Mouse (Mus musculus) heart, postnatal 0 days (tissue): ENCODE measurements at regions not wholly inside any gene's neighbourhood (a gene's known extent, or its start where the extent isn't known, plus 50 kb on each side); places are given as distances from the start of the nearest gene placed in this dataset.
A peak's percentile ranks its signal among the peaks of the same experiment; 100 is the strongest.

ENCODE experiments used
- ATAC-seq: fragments of 200-750 bp; cut with Nextera tagmentation; 2 replicates; pipeline ENCODE4 v1.8.0; 2017; ENCODE audit warnings: low read depth, moderate number of reproducible peaks, moderate library complexity; ENCODE audit not compliant: insufficient read depth
- DNase-seq: peaks from one replicate; pipeline ENCODE4 v3.0.0-alpha.2; 2016; ENCODE audit warnings: low spot score
- H3K27ac ChIP-seq: fragments of 300-500 bp; sonication (generic); 2 replicates; pipeline ENCODE4 v1.5.1; 2014; ENCODE audit warnings: low read depth, mild to moderate bottlenecking
- H3K27me3 ChIP-seq: fragments of 300-500 bp; sonication (generic); 2 replicates; pipeline ENCODE4 v1.6.1; 2014; ENCODE audit warnings: low read length, mixed read lengths; ENCODE audit not compliant: control insufficient read depth, insufficient read depth
- H3K36me3 ChIP-seq: fragments of 300-500 bp; sonication (generic); replicated peaks from 2 replicates; pipeline ENCODE4 v1.6.1; 2014; ENCODE audit warnings: low read length, mixed read lengths; ENCODE audit not compliant: control insufficient read depth, insufficient read depth
- H3K4me1 ChIP-seq: fragments of 300-500 bp; sonication (generic); 2 replicates; pipeline ENCODE4 v1.6.1; 2014; ENCODE audit warnings: antibody characterized with exemption; ENCODE audit not compliant: control insufficient read depth, insufficient read depth
- H3K4me2 ChIP-seq: fragments of 300-500 bp; sonication (generic); 2 replicates; pipeline ENCODE4 v1.6.1; 2014; ENCODE audit warnings: low read depth, mild to moderate bottlenecking, low read length, moderate library complexity
- H3K4me3 ChIP-seq: fragments of 300-500 bp; sonication (generic); 2 replicates; pipeline ENCODE4 v1.5.1; 2014; ENCODE audit warnings: low read depth, low read length
- H3K9ac ChIP-seq: fragments of 300-500 bp; sonication (generic); replicated peaks from 2 replicates; pipeline ENCODE4 v1.6.1; 2014; ENCODE audit warnings: low read depth, low read length, mixed read lengths
- H3K9me3 ChIP-seq: fragments of 300-500 bp; sonication (generic); replicated peaks from 2 replicates; pipeline ENCODE4 v1.6.1; 2016; ENCODE audit warnings: low read length; ENCODE audit not compliant: control insufficient read depth
- CTCF ChIP-seq: IDR thresholded peaks from 2 replicates; pipeline ENCODE4 v1.5.1; 2016; ENCODE audit warnings: antibody characterized with exemption, control low read depth, low read depth
- EP300 ChIP-seq: IDR thresholded peaks from 2 replicates; pipeline ENCODE4 v1.6.1; 2016; ENCODE audit warnings: antibody characterized with exemption, low read depth
- WGBS: fragments of 180-500 bp; shearing (Covaris S2); extraction: QIAGEN DNeasy Blood & Tissue Kit; methylation state at CpG from one replicate; pipeline ENCODE4 v1.1.7; 2014; 5-methylcytosine and 5-hydroxymethylcytosine counted together

- Histone ChIP-seq H3K27ac (no peak overlapping the region), H3K36me3 (no peaks in the 10 kb centered on the region), H3K9me3 (no peaks in the 10 kb centered on the region), H3K9ac (no peak overlapping the region), H3K27me3 (no peaks in the 10 kb centered on the region), H3K4me1 (no peaks in the 10 kb centered on the region), H3K4me2 (no peak overlapping the region), H3K4me3 (no peak overlapping the region)
- 73% methylated on average over 8 of the region's 8 CpGs for WGBS
- no peak for ATAC-seq
- DNase-seq = no peak
- TF ChIP-seq CTCF = no peak
- TF ChIP-seq EP300 = no peak
These were observed 225.6 kb upstream of the Cxcl12 start for GRCm38 (mm10) chr6:116942696-116943095.

- Histone ChIP-seq H3K9me3 (no peaks in the 10 kb centered on the region), H3K27ac (no peak overlapping the region), H3K27me3 (no peaks in the 10 kb centered on the region), H3K36me3 (no peaks in the 10 kb centered on the region), H3K9ac (no peak overlapping the region), H3K4me3 (no peak overlapping the region), H3K4me1 (no peaks in the 10 kb centered on the region), H3K4me2 (no peak overlapping the region)
- no peak for ATAC-seq
- TF ChIP-seq CTCF (no peak), EP300 (no peak)
- DNase-seq = no peak
- WGBS = 48% methylated on average over 8 of the region's 8 CpGs
These were observed 222.1 kb upstream of the Cxcl12 start for GRCm38 (mm10) chr6:116946083-116946732.

DNA sequence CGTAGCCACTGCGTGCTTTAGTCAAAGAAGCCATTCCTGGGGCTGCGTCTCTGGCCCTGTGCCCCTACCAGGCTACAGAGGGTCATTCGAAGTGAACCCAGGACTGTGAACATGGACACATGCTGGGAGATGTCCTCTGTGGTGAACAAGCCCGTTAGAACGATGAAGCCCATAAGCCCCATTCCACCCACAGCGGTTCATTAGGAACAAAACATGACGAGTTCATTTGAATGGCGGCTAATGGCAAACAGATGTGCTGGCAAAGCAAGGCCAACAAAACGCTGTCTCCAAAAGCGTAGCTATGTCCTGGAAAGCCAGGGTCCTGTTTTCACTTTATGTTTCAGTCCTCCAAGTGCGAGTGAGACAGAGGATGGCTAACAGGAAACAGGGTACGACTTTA lies 208.7 kb upstream of the Cxcl12 start:
- H3K9ac ChIP-seq = no peak overlapping the region
- TF ChIP-seq CTCF (no peak), EP300 (no peak)
- no peak for ATAC-seq
- H3K9me3 ChIP-seq = no peaks in the 10 kb centered on the region
- no peak overlapping the region for H3K4me2 ChIP-seq
- WGBS = 80% methylated on average over 13 of the region's 13 CpGs
- H3K27ac ChIP-seq = no peak overlapping the region
- no peaks in the 10 kb centered on the region for H3K27me3 ChIP-seq
- no peaks in the 10 kb centered on the region for H3K36me3 ChIP-seq
- no peak overlapping the region for H3K4me3 ChIP-seq
- no peaks in the 10 kb centered on the region for H3K4me1 ChIP-seq
- no peak for DNase-seq

- WGBS = 44% methylated on average over 3 of the region's 3 CpGs
- Histone ChIP-seq H3K4me1 (no peaks in the 10 kb centered on the region), H3K9ac (no peak overlapping the region), H3K27ac (no peak overlapping the region), H3K4me2 (no peak overlapping the region), H3K27me3 (no peaks in the 10 kb centered on the region), H3K9me3 (no peaks in the 10 kb centered on the region), H3K36me3 (no peaks in the 10 kb centered on the region), H3K4me3 (no peak overlapping the region)
- DNase-seq (no peak), ATAC-seq (no peak)
- TF ChIP-seq EP300 (no peak), CTCF (no peak)
These were observed 207.7 kb upstream of the Cxcl12 start for GRCm38 (mm10) chr6:116960641-116961040.

DNA sequence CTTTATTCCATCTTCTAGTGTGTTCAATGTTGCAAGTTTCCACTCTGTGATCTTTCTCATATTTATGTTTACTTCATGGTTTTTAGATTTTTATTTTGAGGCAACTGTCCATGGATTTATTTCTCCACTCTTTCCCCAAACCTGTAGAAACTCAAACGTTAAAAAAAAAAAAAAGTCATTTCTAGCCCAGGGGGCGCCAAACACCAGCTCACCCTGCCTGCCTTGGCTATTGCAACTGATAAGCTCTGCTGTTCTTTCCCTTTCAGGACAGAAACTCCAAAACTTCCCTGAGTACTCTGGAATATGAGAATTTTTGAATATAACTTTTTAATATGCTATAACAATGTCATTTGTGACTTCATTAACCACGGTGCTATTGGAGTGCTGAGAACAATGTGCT lies 201.9 kb upstream of the Cxcl12 start:
- Histone ChIP-seq H3K27ac (no peak overlapping the region), H3K9ac (no peak overlapping the region), H3K4me2 (no peak overlapping the region), H3K4me1 (no peaks in the 10 kb centered on the region), H3K4me3 (no peak overlapping the region), H3K36me3 (no peaks in the 10 kb centered on the region), H3K27me3 (no peaks in the 10 kb centered on the region), H3K9me3 (no peaks in the 10 kb centered on the region)
- peak; percentile 10 for DNase-seq
- 24% methylated on average over 3 of the region's 3 CpGs for WGBS
- ATAC-seq = no peak
- TF ChIP-seq CTCF = peak; percentile 44
- no peak for TF ChIP-seq EP300

GRCm38 (mm10) chr6:116969381-116969910 lies 198.9 kb upstream of the Cxcl12 start:
- Histone ChIP-seq H3K9me3 (no peaks in the 10 kb centered on the region), H3K36me3 (no peaks in the 10 kb centered on the region), H3K4me1 (no peaks in the 10 kb centered on the region), H3K4me3 (no peak overlapping the region), H3K27ac (no peak overlapping the region), H3K4me2 (no peak overlapping the region), H3K9ac (no peak overlapping the region), H3K27me3 (no peaks in the 10 kb centered on the region)
- no peak for DNase-seq
- WGBS = 47% methylated on average over 9 of the region's 9 CpGs
- no peak for TF ChIP-seq EP300
- TF ChIP-seq CTCF = no peak
- ATAC-seq = no peak
